Comparison of ENCODE assay signal across 8 mouse cellular contexts in genomic region chr1:167242191-167242681, GRCm38 (mm10). TPM values are rescaled to one million over a fixed set of nuclear protein-coding genes. Genes with fewer than 3 reads are reported as not detected.
DNase-seq lines count a peak whose midpoint lies in the region; ATAC-seq and TF ChIP-seq lines count a peak whose summit lies in the region.

No protein-coding gene starts in this region.

- H3K9me3 ChIP-seq in forebrain, embryonic 12.5 days: no peaks in the 10 kb centered on the region
- H3K9me3 ChIP-seq in intestine, postnatal 0 days (ENCODE audit: control insufficient read depth): no peaks in the 10 kb centered on the region

- H3K27ac ChIP-seq in forebrain, embryonic 12.5 days: 0 out of 2 replicates have a peak overlapping the region, but pooled peaks have one; percentile 25
- H3K27ac ChIP-seq in intestine, postnatal 0 days (ENCODE audit: low read depth, low read length): no peak overlapping the region

- DNase-seq in adrenal gland, adult 2 months: peak; percentile 84
- DNase-seq in adrenal gland, postnatal 25 days: no peak
- DNase-seq in CD8-positive naive resting alpha-beta T cell, adult 2 months (ENCODE audit: low read depth in 2 of 2, low spot score in 2 of 2): peak; percentile 11 to 33
- DNase-seq in gastrocnemius, adult 18-20 months (ENCODE audit: low spot score): no peak
- DNase-seq in lung, postnatal 10 days: no peak

- no peak overlapping the region for H3K4me3 ChIP-seq in forebrain, embryonic 12.5 days (replicated peaks)
- H3K4me3 ChIP-seq in intestine, postnatal 0 days (ENCODE audit: low read depth, low read length): no peak overlapping the region

- no peaks in the 10 kb centered on the region for H3K36me3 ChIP-seq in forebrain, embryonic 12.5 days (replicated peaks)
- H3K36me3 ChIP-seq in intestine, postnatal 0 days (ENCODE audit: control insufficient read depth, insufficient read depth): no peaks in the 10 kb centered on the region

- TF ChIP-seq CTCF in intestine, postnatal 0 days (IDR thresholded peaks at IDR 0.05; ENCODE audit: low read depth): no peak

- peak; percentile 36; the same call in 1 of the 2 replicates for ATAC-seq in forebrain, embryonic 12.5 days (ENCODE audit: low FRiP score)
- ATAC-seq in monocyte, adult 5-6 weeks (replicated peaks; ENCODE audit: insufficient number of reproducible peaks, low FRiP score, low TSS enrichment, poor library complexity, severe bottlenecking): peak; percentile 52
- ATAC-seq in intestine, postnatal 0 days: no peak

- H3K9ac ChIP-seq in forebrain, embryonic 12.5 days: no peak overlapping the region
- no peak overlapping the region for H3K9ac ChIP-seq in intestine, postnatal 0 days (ENCODE audit: low read depth, low read length)

- H3K4me2 ChIP-seq in forebrain, embryonic 12.5 days: no peak overlapping the region
- no peak overlapping the region for H3K4me2 ChIP-seq in intestine, postnatal 0 days (replicated peaks; ENCODE audit: low read depth)

- peaks cover 79% of the 10 kb centered on the region for H3K4me1 ChIP-seq in forebrain, embryonic 12.5 days
- no peaks in the 10 kb centered on the region for H3K4me1 ChIP-seq in intestine, postnatal 0 days (replicated peaks; ENCODE audit: control insufficient read depth, insufficient read depth, low read length)

- no peaks in the 10 kb centered on the region for H3K27me3 ChIP-seq in forebrain, embryonic 12.5 days
- H3K27me3 ChIP-seq in intestine, postnatal 0 days (replicated peaks; ENCODE audit: control insufficient read depth, insufficient read depth, low read length): no peaks in the 10 kb centered on the region

- 30% methylated on average over 7 of the region's 7 CpGs for WGBS in forebrain, embryonic 12.5 days
- 57% methylated on average over 7 of the region's 7 CpGs for WGBS in intestine, postnatal 0 days

RNA-seq across cellular contexts. Expression of gene Uck2, which starts 42.9 kb away (rescaled TPM):
- total RNA-seq in adrenal gland, adult 2 months (2021): 100 to 1,000 TPM in 1 of 2 experiments, 10 to 100 TPM in 1; 39.5 to 107 TPM
- polyA plus RNA-seq in adrenal gland, adult 2 months (2012; rRNA removed): 15.8 and 30.4 TPM in 2 replicates
- total RNA-seq in adrenal gland, postnatal 25 days (2021): 47.5 and 53.1 TPM in 2 replicates
- polyA plus RNA-seq in forebrain, embryonic 12.5 days (2016; fragmentation: Nextera tagmentation; extraction: Ambion mirVana): 119 and 123 TPM in 2 replicates
- 12.9 to 32.1 TPM (median 23.7 TPM) in 3 replicates for total RNA-seq in monocyte, adult 5-6 weeks (2017)
- polyA plus RNA-seq in intestine, postnatal 0 days (2015; fragmentation: Nextera tagmentation; extraction: Ambion mirVana): 10.1 and 10.8 TPM in 2 replicates
- 10 to 100 TPM; 14.9 to 17.8 TPM for total RNA-seq in gastrocnemius, adult 18-20 months (2021)

Comparison
In these comparisons a context has a peak if more than half of its experiments do, and no peak if none do; other contexts are left out.
1. DNase-seq: peak in adrenal gland, adult 2 months (single experiment) and CD8-positive naive resting alpha-beta T cell, adult 2 months (2 of 2); none in adrenal gland, postnatal 25 days (single experiment), gastrocnemius, adult 18-20 months (single experiment) and lung, postnatal 10 days (single experiment).